Mouse (Mus musculus) small intestine, adult 2 months (tissue): ENCODE results near the gene Keg1.

Source experiments
- CTCF ChIP-seq: fragments of 200-500 bp; IDR thresholded peaks from 2 replicates; pipeline ENCODE4 v1.5.1; 2012; ENCODE audit warnings: low read depth, mild to moderate bottlenecking, control low read depth, inconsistent platforms, low read length, moderate library complexity, mixed read lengths; ENCODE audit not compliant: insufficient replicate concordance, insufficient read length; ENCODE audit errors: extremely low read depth
- POLR2A ChIP-seq: fragments of 200-500 bp; IDR thresholded peaks from 2 replicates; pipeline ENCODE4 v1.6.1; 2012; ENCODE audit warnings: low read depth, mild to moderate bottlenecking, control low read depth, inconsistent platforms, low read length, moderate library complexity

DNA sequence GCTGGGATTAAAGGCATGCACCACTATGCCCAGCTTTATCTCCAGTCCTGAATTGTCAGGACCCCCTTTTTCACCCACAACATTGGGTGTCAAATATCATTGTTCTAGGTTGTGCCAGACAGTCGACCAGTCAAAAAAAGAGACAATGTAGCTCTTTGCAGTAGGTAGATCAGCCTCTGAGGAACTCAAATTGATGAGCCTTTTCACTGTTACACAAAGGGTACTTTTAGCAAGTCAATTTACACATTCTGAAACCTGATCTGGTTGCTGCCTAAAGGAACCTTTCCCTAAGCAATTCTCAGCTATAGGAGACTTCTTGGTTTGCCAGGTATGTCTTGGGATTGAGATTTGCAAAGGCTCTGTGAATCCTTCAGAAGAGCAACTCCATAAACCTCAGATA lies 35.5 kb downstream of the Keg1 start:
- TF ChIP-seq CTCF (no peak), POLR2A (no peak)
